Mouse (Mus musculus): ENCODE results near the gene Htatip2. TPM values are rescaled to one million over a fixed set of nuclear protein-coding genes. Genes with fewer than 3 reads are reported as not detected.

The Htatip2 gene
- polyA plus RNA-seq, 1 experiment from 2014 or later: 85.4 TPM

DNA sequence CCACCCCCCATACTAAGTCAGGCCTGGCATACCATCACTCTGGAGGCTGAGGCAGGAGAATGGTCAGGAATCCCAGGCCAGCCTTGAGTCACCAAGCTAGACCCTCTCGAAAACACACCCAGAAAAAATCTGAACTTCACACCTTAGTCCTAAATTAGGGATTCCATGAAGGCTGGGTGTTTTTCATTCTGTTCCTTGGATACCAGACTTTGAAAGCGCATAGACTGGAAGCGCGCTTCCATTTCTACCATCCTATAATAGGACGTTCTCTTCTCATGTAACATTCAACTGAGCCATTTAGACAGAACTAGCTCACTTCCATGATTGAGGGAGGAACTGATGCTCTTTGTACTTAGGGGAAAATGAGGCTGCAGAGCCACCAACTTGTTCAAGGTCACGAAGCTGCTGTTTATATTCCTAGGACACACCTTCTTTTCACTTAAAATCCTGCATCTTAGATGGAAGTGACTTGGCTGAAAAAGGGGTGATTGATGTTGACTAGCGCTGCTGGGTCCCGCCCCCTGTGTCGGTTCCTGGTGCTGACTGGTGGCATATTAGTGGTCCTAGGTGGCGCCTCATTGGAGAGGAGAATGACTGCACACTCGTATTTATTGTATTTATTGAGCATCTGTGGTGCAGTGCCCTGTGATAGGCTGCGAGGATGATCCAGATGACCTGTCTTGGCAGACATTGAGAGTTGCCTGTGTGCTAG lies 20.1 kb downstream of the Htatip2 start:
- H3K9me3 ChIP-seq (ENCODE audit: control insufficient read depth, low read length): no peaks in the 10 kb centered on the region
- no peaks in the 10 kb centered on the region for H3K27me3 ChIP-seq (ENCODE audit: control insufficient read depth, insufficient read depth, low read length)
- H3K4me1 ChIP-seq (replicated peaks; ENCODE audit: control insufficient read depth, insufficient read depth): no peaks in the 10 kb centered on the region
- 0 out of 2 replicates have a peak, but pooled peaks cover 2% of the 10 kb centered on the region for H3K36me3 ChIP-seq (ENCODE audit: control insufficient read depth, insufficient read depth, low read length)
- ATAC-seq (ENCODE audit: low FRiP score, low TSS enrichment) (no peak; the same call in 1 of the 2 replicates), DNase-seq (ENCODE audit: low spot score) (peak; percentile 27)
- H3K27ac ChIP-seq (replicated peaks): peak overlapping the region; percentile 86; the same call in 1 of the 2 replicates
- peak overlapping the region; percentile 83 for H3K4me2 ChIP-seq (replicated peaks; ENCODE audit: low read depth)
- H3K9ac ChIP-seq (ENCODE audit: low read length): no peak overlapping the region
- peak overlapping the region; percentile 70 for H3K4me3 ChIP-seq (ENCODE audit: low read depth, low read length)
- no peak for TF ChIP-seq EP300 (optimal IDR thresholded peaks at IDR 0.05)
- TF ChIP-seq CTCF (IDR thresholded peaks at IDR 0.05; ENCODE audit: low read depth): no peak
- 62% methylated on average over 12 of the region's 12 CpGs for WGBS

GRCm38 (mm10) chr7:49783017-49783416 lies 24.1 kb downstream of the Htatip2 start:
- no peak for TF ChIP-seq CTCF (IDR thresholded peaks at IDR 0.05; ENCODE audit: low read depth)
- TF ChIP-seq EP300 (optimal IDR thresholded peaks at IDR 0.05): no peak
- H3K36me3 ChIP-seq (ENCODE audit: control insufficient read depth, insufficient read depth, low read length): peaks cover 13% of the 10 kb centered on the region
- WGBS: 93% methylated on average over 2 of the region's 2 CpGs

GRCm38 (mm10) chr7:49785141-49785540 lies 26.2 kb downstream of the Htatip2 start:
- no peak overlapping the region for H3K27ac ChIP-seq (replicated peaks)

More at GRCm38 (mm10) chr7:49783017-49783416, 24.1 kb downstream of the Htatip2 start:
- H3K4me2 ChIP-seq (replicated peaks; ENCODE audit: low read depth): no peak overlapping the region
- H3K27me3 ChIP-seq (ENCODE audit: control insufficient read depth, insufficient read depth, low read length): no peaks in the 10 kb centered on the region
- H3K4me3 ChIP-seq (ENCODE audit: low read depth, low read length): no peak overlapping the region
- H3K9ac ChIP-seq (ENCODE audit: low read length): no peak overlapping the region
- ATAC-seq (ENCODE audit: low FRiP score, low TSS enrichment) (no peak), DNase-seq (ENCODE audit: low spot score) (no peak)
- H3K4me1 ChIP-seq (replicated peaks; ENCODE audit: control insufficient read depth, insufficient read depth): no peaks in the 10 kb centered on the region
- H3K27ac ChIP-seq (replicated peaks): no peak overlapping the region
- no peaks in the 10 kb centered on the region for H3K9me3 ChIP-seq (ENCODE audit: control insufficient read depth, low read length)

GRCm38 (mm10) chr7:49786618-49787382 lies 27.9 kb downstream of the Htatip2 start:
- WGBS: 70% methylated on average over 12 of the region's 12 CpGs
- no peak overlapping the region for H3K27ac ChIP-seq (replicated peaks)
- no peak overlapping the region for H3K9ac ChIP-seq (ENCODE audit: low read length)
- DNase-seq (ENCODE audit: low spot score): peak; percentile 62
- no peaks in the 10 kb centered on the region for H3K9me3 ChIP-seq (ENCODE audit: control insufficient read depth, low read length)
- H3K4me2 ChIP-seq (replicated peaks; ENCODE audit: low read depth): no peak overlapping the region
- no peak for ATAC-seq (ENCODE audit: low FRiP score, low TSS enrichment)
- H3K4me3 ChIP-seq (ENCODE audit: low read depth, low read length): no peak overlapping the region
- H3K4me1 ChIP-seq (replicated peaks; ENCODE audit: control insufficient read depth, insufficient read depth): no peaks in the 10 kb centered on the region
- TF ChIP-seq EP300 (optimal IDR thresholded peaks at IDR 0.05): no peak
- peak; percentile 77 for TF ChIP-seq CTCF (IDR thresholded peaks at IDR 0.05; ENCODE audit: low read depth)
- peaks cover 17% of the 10 kb centered on the region for H3K36me3 ChIP-seq (ENCODE audit: control insufficient read depth, insufficient read depth, low read length)
- no peaks in the 10 kb centered on the region for H3K27me3 ChIP-seq (ENCODE audit: control insufficient read depth, insufficient read depth, low read length)

More at GRCm38 (mm10) chr7:49785141-49785540, 26.2 kb downstream of the Htatip2 start:
- no peak overlapping the region for H3K4me2 ChIP-seq (replicated peaks; ENCODE audit: low read depth)
- no peak overlapping the region for H3K9ac ChIP-seq (ENCODE audit: low read length)
- no peaks in the 10 kb centered on the region for H3K4me1 ChIP-seq (replicated peaks; ENCODE audit: control insufficient read depth, insufficient read depth)
- WGBS: 96% methylated on average over 7 of the region's 7 CpGs
- no peak overlapping the region for H3K4me3 ChIP-seq (ENCODE audit: low read depth, low read length)
- H3K27me3 ChIP-seq (ENCODE audit: control insufficient read depth, insufficient read depth, low read length): no peaks in the 10 kb centered on the region
- H3K36me3 ChIP-seq (ENCODE audit: control insufficient read depth, insufficient read depth, low read length): peaks cover 15% of the 10 kb centered on the region
- ATAC-seq (ENCODE audit: low FRiP score, low TSS enrichment) (no peak), DNase-seq (ENCODE audit: low spot score) (no peak)
- H3K9me3 ChIP-seq (ENCODE audit: control insufficient read depth, low read length): no peaks in the 10 kb centered on the region
- TF ChIP-seq CTCF (IDR thresholded peaks at IDR 0.05; ENCODE audit: low read depth) (no peak), EP300 (optimal IDR thresholded peaks at IDR 0.05) (no peak)

GRCm38 (mm10) chr7:49787383-49787645 lies 28.4 kb downstream of the Htatip2 start:
- no peak overlapping the region for H3K4me2 ChIP-seq (replicated peaks; ENCODE audit: low read depth)
- DNase-seq (ENCODE audit: low spot score) (no peak), ATAC-seq (ENCODE audit: low FRiP score, low TSS enrichment) (no peak)
- TF ChIP-seq CTCF (IDR thresholded peaks at IDR 0.05; ENCODE audit: low read depth): no peak
- no peak for TF ChIP-seq EP300 (optimal IDR thresholded peaks at IDR 0.05)
- H3K27me3 ChIP-seq (ENCODE audit: control insufficient read depth, insufficient read depth, low read length): no peaks in the 10 kb centered on the region
- no peaks in the 10 kb centered on the region for H3K9me3 ChIP-seq (ENCODE audit: control insufficient read depth, low read length)
- no peaks in the 10 kb centered on the region for H3K4me1 ChIP-seq (replicated peaks; ENCODE audit: control insufficient read depth, insufficient read depth)
- H3K36me3 ChIP-seq (ENCODE audit: control insufficient read depth, insufficient read depth, low read length): peaks cover 17% of the 10 kb centered on the region
- H3K27ac ChIP-seq (replicated peaks): no peak overlapping the region
- H3K4me3 ChIP-seq (ENCODE audit: low read depth, low read length): no peak overlapping the region
- 92% methylated on average over 3 of the region's 3 CpGs for WGBS
- H3K9ac ChIP-seq (ENCODE audit: low read length): no peak overlapping the region

- no peak overlapping the region for H3K9ac ChIP-seq (ENCODE audit: low read length)
- TF ChIP-seq EP300 (optimal IDR thresholded peaks at IDR 0.05): no peak
- no peak for TF ChIP-seq CTCF (IDR thresholded peaks at IDR 0.05; ENCODE audit: low read depth)
- H3K9me3 ChIP-seq (ENCODE audit: control insufficient read depth, low read length): no peaks in the 10 kb centered on the region
- no peak overlapping the region for H3K4me3 ChIP-seq (ENCODE audit: low read depth, low read length)
- no peaks in the 10 kb centered on the region for H3K27me3 ChIP-seq (ENCODE audit: control insufficient read depth, insufficient read depth, low read length)
- WGBS: 72% methylated on average over 2 of the region's 2 CpGs
- H3K27ac ChIP-seq (replicated peaks): no peak overlapping the region
- H3K36me3 ChIP-seq (ENCODE audit: control insufficient read depth, insufficient read depth, low read length): peaks cover 8% of the 10 kb centered on the region; the same call in 1 of the 2 replicates
- no peak overlapping the region for H3K4me2 ChIP-seq (replicated peaks; ENCODE audit: low read depth)
- DNase-seq (ENCODE audit: low spot score) (no peak), ATAC-seq (ENCODE audit: low FRiP score, low TSS enrichment) (no peak)
- no peaks in the 10 kb centered on the region for H3K4me1 ChIP-seq (replicated peaks; ENCODE audit: control insufficient read depth, insufficient read depth)
These were observed 35.4 kb downstream of the Htatip2 start for GRCm38 (mm10) chr7:49794304-49794703.
